Mouse (Mus musculus): ENCODE results near the gene Prr19.

Prr19 gene

GRCm38 (mm10) chr7:25275555-25276298 lies 25.5 kb upstream of the Prr19 start:
- no peak for DNase-seq (ENCODE audit: low read depth, low spot score)

GRCm38 (mm10) chr7:25277405-25277804 lies 23.8 kb upstream of the Prr19 start:
- no peak for DNase-seq (ENCODE audit: low read depth, low spot score)

GRCm38 (mm10) chr7:25277998-25278340 lies 23.2 kb upstream of the Prr19 start:
- DNase-seq (ENCODE audit: low read depth, low spot score), result no peak

- peak; percentile 97 for DNase-seq (ENCODE audit: low read depth, low spot score)
Observed at GRCm38 (mm10) chr7:25278341-25279075, 22.7 kb upstream of the Prr19 start.

- peak; percentile 60 for DNase-seq (ENCODE audit: low read depth, low spot score)
Observed at GRCm38 (mm10) chr7:25279076-25279860, 21.9 kb upstream of the Prr19 start.

GRCm38 (mm10) chr7:25279861-25280791 lies 21.1 kb upstream of the Prr19 start:
- peak; percentile 49 for DNase-seq (ENCODE audit: low read depth, low spot score)

- no peak for DNase-seq (ENCODE audit: low read depth, low spot score)
Observed at GRCm38 (mm10) chr7:25281166-25281733, 20.0 kb upstream of the Prr19 start.

GRCm38 (mm10) chr7:25281734-25282601 lies 19.2 kb upstream of the Prr19 start:
- DNase-seq (ENCODE audit: low read depth, low spot score), result peak; percentile 99

GRCm38 (mm10) chr7:25282731-25283211 lies 18.4 kb upstream of the Prr19 start:
- DNase-seq (ENCODE audit: low read depth, low spot score), result peak; percentile 60

- DNase-seq (ENCODE audit: low read depth, low spot score), result no peak
Observed at GRCm38 (mm10) chr7:25283637-25284036, 17.6 kb upstream of the Prr19 start.

GRCm38 (mm10) chr7:25284171-25284570 lies 17.0 kb upstream of the Prr19 start:
- no peak for DNase-seq (ENCODE audit: low read depth, low spot score)

GRCm38 (mm10) chr7:25284766-25285165 lies 16.4 kb upstream of the Prr19 start:
- DNase-seq (ENCODE audit: low read depth, low spot score), result no peak

- DNase-seq (ENCODE audit: low read depth, low spot score), result no peak
Observed at GRCm38 (mm10) chr7:25285511-25286238, 15.5 kb upstream of the Prr19 start.

- no peak for DNase-seq (ENCODE audit: low read depth, low spot score)
Observed at GRCm38 (mm10) chr7:25286989-25287388, 14.2 kb upstream of the Prr19 start.

GRCm38 (mm10) chr7:25288011-25288410 lies 13.2 kb upstream of the Prr19 start:
- DNase-seq (ENCODE audit: low read depth, low spot score), result no peak

- DNase-seq (ENCODE audit: low read depth, low spot score), result no peak
Observed at GRCm38 (mm10) chr7:25288721-25289120, 12.5 kb upstream of the Prr19 start.

- DNase-seq (ENCODE audit: low read depth, low spot score), result no peak
Observed at GRCm38 (mm10) chr7:25289925-25290324, 11.3 kb upstream of the Prr19 start.

- DNase-seq (ENCODE audit: low read depth, low spot score), result no peak
Observed at GRCm38 (mm10) chr7:25290463-25290862, 10.7 kb upstream of the Prr19 start.

- DNase-seq (ENCODE audit: low read depth, low spot score), result no peak
Observed at GRCm38 (mm10) chr7:25290911-25291310, 10.3 kb upstream of the Prr19 start.
